Mouse (Mus musculus) embryonic facial prominence, embryonic 13.5 days (tissue): Measurements from ENCODE around the gene Vangl1. TPM values are rescaled to one million over a fixed set of nuclear protein-coding genes. Genes with fewer than 3 reads are reported as not detected.

Source experiments
- ATAC-seq: fragments of 200-750 bp; cut with Nextera tagmentation; 2 replicates; pipeline ENCODE4 v1.8.0; 2017; ENCODE audit warnings: low read depth; ENCODE audit not compliant: insufficient number of reproducible peaks, insufficient read depth, low FRiP score, low TSS enrichment
- H3K27ac ChIP-seq: fragments of 300-500 bp; sonication (generic); 2 replicates; pipeline ENCODE4 v1.5.1; 2015; ENCODE audit warnings: moderate library complexity, mild to moderate bottlenecking, inconsistent platforms
- H3K27me3 ChIP-seq: fragments of 300-500 bp; sonication (generic); 2 replicates; pipeline ENCODE4 v1.6.1; 2015; ENCODE audit warnings: mild to moderate bottlenecking, inconsistent platforms
- H3K36me3 ChIP-seq: fragments of 300-500 bp; sonication (generic); 2 replicates; pipeline ENCODE4 v1.6.1; 2015; ENCODE audit warnings: mild to moderate bottlenecking, inconsistent platforms
- H3K4me1 ChIP-seq: fragments of 300-500 bp; sonication (generic); 2 replicates; pipeline ENCODE4 v1.6.1; 2015; ENCODE audit warnings: inconsistent platforms
- H3K4me2 ChIP-seq: fragments of 300-500 bp; sonication (generic); 2 replicates; pipeline ENCODE4 v1.6.1; 2015; ENCODE audit warnings: moderate library complexity, mild to moderate bottlenecking, inconsistent platforms
- H3K4me3 ChIP-seq: fragments of 300-500 bp; sonication (generic); 2 replicates; pipeline ENCODE4 v1.5.1; 2015; ENCODE audit warnings: mild to moderate bottlenecking, inconsistent platforms
- H3K9ac ChIP-seq: fragments of 300-500 bp; sonication (generic); 2 replicates; pipeline ENCODE4 v1.6.1; 2015; ENCODE audit warnings: mild to moderate bottlenecking, inconsistent platforms
- H3K9me3 ChIP-seq: fragments of 300-500 bp; sonication (generic); 2 replicates; pipeline ENCODE4 v1.6.1; 2016; ENCODE audit warnings: inconsistent platforms
- whole genome bisulfite sequencing: fragments of 180-500 bp; shearing (Covaris S2); methylation state at CpG from one replicate; pipeline ENCODE4 v1.1.7; 2015; ENCODE audit warnings: mixed read lengths; 5-methylcytosine and 5-hydroxymethylcytosine counted together
- polyA plus RNA-seq: library from polyadenylated mRNA; unstranded; fragments of >200 nt; fragmentation: Nextera tagmentation; extraction: Ambion mirVana; gene quantifications from 2 replicates; pipeline ENCODE4 v1.2.1, GENCODE M21; 2015

Vangl1 gene
- polyA plus RNA-seq, 1 experiment from 2014 or later, result 13.9 TPM

- Histone ChIP-seq H3K4me2 (peak overlapping the region; percentile 22), H3K9me3 (no peaks in the 10 kb centered on the region), H3K9ac (no peak overlapping the region), H3K36me3 (peaks cover 16% of the 10 kb centered on the region), H3K4me1 (peaks cover 45% of the 10 kb centered on the region), H3K27me3 (no peaks in the 10 kb centered on the region), H3K27ac (peak overlapping the region; percentile 66), H3K4me3 (no peak overlapping the region)
- ATAC-seq, result peak; percentile 75
- WGBS, result 11% methylated on average over 4 of the region's 4 CpGs
These were observed 51.6 kb downstream of the Vangl1 start for GRCm38 (mm10) chr3:102152872-102153271.

- H3K27ac ChIP-seq, result peak overlapping the region; percentile 66
- H3K4me1 ChIP-seq, result peaks cover 45% of the 10 kb centered on the region
- H3K4me3 ChIP-seq, result no peak overlapping the region
- H3K9me3 ChIP-seq, result no peaks in the 10 kb centered on the region
- H3K27me3 ChIP-seq, result no peaks in the 10 kb centered on the region
- WGBS, result 28% methylated on average over 4 of the region's 4 CpGs
- H3K36me3 ChIP-seq, result peaks cover 12% of the 10 kb centered on the region; the same call in 1 of the 2 replicates
- ATAC-seq, result no peak
- H3K9ac ChIP-seq, result no peak overlapping the region
- peak overlapping the region; percentile 22 for H3K4me2 ChIP-seq
These were observed 52.0 kb downstream of the Vangl1 start for GRCm38 (mm10) chr3:102152471-102152870.

- Histone ChIP-seq H3K4me1 (peaks cover 41% of the 10 kb centered on the region), H3K9me3 (no peaks in the 10 kb centered on the region), H3K27me3 (peaks cover 1% of the 10 kb centered on the region; the same call in 1 of the 2 replicates), H3K9ac (no peak overlapping the region), H3K4me3 (no peak overlapping the region), H3K4me2 (no peak overlapping the region), H3K36me3 (peaks cover 6% of the 10 kb centered on the region; the same call in 1 of the 2 replicates), H3K27ac (peak overlapping the region; percentile 66; the same call in 1 of the 2 replicates)
- 28% methylated on average over 4 of the region's 4 CpGs for WGBS
- no peak for ATAC-seq
These were observed 52.6 kb downstream of the Vangl1 start for GRCm38 (mm10) chr3:102151850-102152249.

GRCm38 (mm10) chr3:102149941-102150340 is 54.6 kb downstream of the Vangl1 start:
- Histone ChIP-seq H3K9ac (no peak overlapping the region), H3K27me3 (peaks cover 4% of the 10 kb centered on the region; the same call in 1 of the 2 replicates), H3K36me3 (no peaks in the 10 kb centered on the region), H3K27ac (no peak overlapping the region), H3K4me2 (no peak overlapping the region), H3K4me3 (no peak overlapping the region), H3K4me1 (peaks cover 34% of the 10 kb centered on the region), H3K9me3 (no peaks in the 10 kb centered on the region)
- 17% methylated on average over 7 of the region's 7 CpGs for WGBS
- ATAC-seq, result no peak

GRCm38 (mm10) chr3:102147189-102147588 is 57.3 kb downstream of the Vangl1 start:
- Histone ChIP-seq H3K4me2 (no peak overlapping the region), H3K4me3 (no peak overlapping the region), H3K36me3 (no peaks in the 10 kb centered on the region), H3K27ac (no peak overlapping the region), H3K4me1 (peaks cover 21% of the 10 kb centered on the region), H3K9ac (no peak overlapping the region), H3K27me3 (peaks cover 4% of the 10 kb centered on the region; the same call in 1 of the 2 replicates), H3K9me3 (no peaks in the 10 kb centered on the region)
- 77% methylated on average over 4 of the region's 4 CpGs for WGBS
- no peak for ATAC-seq

DNA sequence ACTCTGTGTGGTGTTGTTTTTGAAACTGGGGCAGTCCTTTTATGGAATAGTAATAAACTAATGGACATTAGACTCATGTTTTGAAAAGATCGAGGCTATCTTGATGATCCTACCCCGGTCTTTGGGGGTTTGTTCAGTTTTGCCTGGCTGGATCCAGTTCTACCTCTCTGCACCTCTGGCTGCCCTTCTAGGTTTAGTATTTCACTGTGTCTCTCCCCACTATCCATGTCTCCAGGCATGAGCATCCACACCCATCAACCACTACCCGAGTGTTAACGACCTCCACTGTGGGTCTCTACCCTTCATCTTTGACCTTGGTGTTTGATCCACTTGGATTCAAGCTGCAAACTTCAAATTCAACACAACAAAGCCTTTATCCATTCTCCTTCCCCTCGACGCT is 58.1 kb downstream of the Vangl1 start:
- Histone ChIP-seq H3K9me3 (no peaks in the 10 kb centered on the region), H3K4me1 (peaks cover 16% of the 10 kb centered on the region), H3K36me3 (no peaks in the 10 kb centered on the region), H3K4me2 (no peak overlapping the region), H3K4me3 (no peak overlapping the region), H3K27ac (no peak overlapping the region), H3K27me3 (peaks cover 4% of the 10 kb centered on the region; the same call in 1 of the 2 replicates), H3K9ac (no peak overlapping the region)
- WGBS, result 61% methylated on average over 6 of the region's 6 CpGs
- ATAC-seq, result no peak

DNA sequence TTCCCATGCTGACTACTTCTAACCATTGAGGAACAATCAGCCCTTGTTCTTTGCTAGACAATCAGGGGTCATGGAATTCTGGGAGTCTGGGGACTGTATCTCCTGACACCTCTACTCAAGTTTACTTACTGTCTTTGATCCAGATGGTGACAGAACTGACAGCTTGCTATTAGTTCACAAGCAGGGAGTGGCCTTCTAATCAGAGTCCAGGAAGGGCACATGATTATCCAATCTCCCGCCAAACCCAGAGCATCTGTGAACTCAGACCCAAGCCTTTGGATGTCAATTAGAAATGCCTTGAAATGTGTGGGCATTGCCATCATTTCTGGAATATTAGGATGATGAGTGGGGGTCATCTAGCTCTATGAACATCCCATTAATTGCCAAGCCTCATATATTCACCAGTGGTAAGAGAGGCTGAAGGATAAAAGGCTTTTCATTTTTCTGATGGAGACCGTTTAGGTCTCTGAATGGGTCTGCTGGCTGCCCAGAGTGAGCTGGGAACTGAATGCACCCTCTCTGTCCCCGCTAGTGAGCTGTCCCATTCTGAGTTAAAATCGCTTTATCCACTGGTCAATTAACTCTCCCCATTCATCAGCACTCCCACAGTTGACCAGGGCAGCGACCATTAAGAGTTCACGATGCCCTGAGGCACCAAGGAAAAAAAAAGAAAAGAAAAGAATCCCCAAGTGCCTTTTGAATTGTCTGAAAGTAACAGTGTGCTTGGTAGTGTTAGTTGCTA is 58.7 kb downstream of the Vangl1 start:
- Histone ChIP-seq H3K9me3 (no peaks in the 10 kb centered on the region), H3K36me3 (no peaks in the 10 kb centered on the region), H3K4me2 (no peak overlapping the region), H3K4me3 (no peak overlapping the region), H3K9ac (no peak overlapping the region), H3K4me1 (peaks cover 15% of the 10 kb centered on the region), H3K27ac (no peak overlapping the region), H3K27me3 (peaks cover 4% of the 10 kb centered on the region; the same call in 1 of the 2 replicates)
- ATAC-seq, result no peak
- WGBS, result 20% methylated on average over 6 of the region's 6 CpGs

GRCm38 (mm10) chr3:102144401-102144800 is 60.1 kb downstream of the Vangl1 start:
- Histone ChIP-seq H3K4me1 (peaks cover 5% of the 10 kb centered on the region; the same call in 1 of the 2 replicates), H3K4me2 (no peak overlapping the region), H3K9me3 (no peaks in the 10 kb centered on the region), H3K4me3 (no peak overlapping the region), H3K36me3 (no peaks in the 10 kb centered on the region), H3K27ac (no peak overlapping the region), H3K9ac (no peak overlapping the region), H3K27me3 (peaks cover 4% of the 10 kb centered on the region; the same call in 1 of the 2 replicates)
- ATAC-seq, result no peak
- WGBS, result 97% methylated on average over 4 of the region's 4 CpGs

DNA sequence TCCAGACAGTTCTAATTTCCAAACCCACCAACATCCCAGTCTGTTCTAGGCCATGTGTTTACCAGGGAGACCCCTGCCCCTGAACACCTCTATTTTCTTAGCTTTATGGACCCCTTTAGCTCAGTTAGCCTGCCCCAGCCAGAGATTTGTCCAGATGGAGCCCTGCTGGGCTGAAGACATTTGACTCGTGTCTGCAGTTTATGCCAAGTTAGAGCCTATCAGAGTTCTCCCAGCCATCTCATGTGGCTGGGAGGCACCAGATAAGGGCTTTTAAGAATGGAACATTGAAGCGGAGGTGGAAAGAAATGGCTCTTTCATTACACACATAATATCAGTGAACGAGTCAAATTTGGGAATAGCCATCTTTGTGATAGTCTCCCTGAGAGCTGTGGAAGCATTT is 61.0 kb downstream of the Vangl1 start:
- Histone ChIP-seq H3K4me3 (no peak overlapping the region), H3K27ac (no peak overlapping the region), H3K9ac (no peak overlapping the region), H3K36me3 (no peaks in the 10 kb centered on the region), H3K4me2 (no peak overlapping the region), H3K9me3 (no peaks in the 10 kb centered on the region), H3K4me1 (no peaks in the 10 kb centered on the region), H3K27me3 (peaks cover 4% of the 10 kb centered on the region; the same call in 1 of the 2 replicates)
- 86% methylated on average over 3 of the region's 3 CpGs for WGBS
- ATAC-seq, result no peak

DNA sequence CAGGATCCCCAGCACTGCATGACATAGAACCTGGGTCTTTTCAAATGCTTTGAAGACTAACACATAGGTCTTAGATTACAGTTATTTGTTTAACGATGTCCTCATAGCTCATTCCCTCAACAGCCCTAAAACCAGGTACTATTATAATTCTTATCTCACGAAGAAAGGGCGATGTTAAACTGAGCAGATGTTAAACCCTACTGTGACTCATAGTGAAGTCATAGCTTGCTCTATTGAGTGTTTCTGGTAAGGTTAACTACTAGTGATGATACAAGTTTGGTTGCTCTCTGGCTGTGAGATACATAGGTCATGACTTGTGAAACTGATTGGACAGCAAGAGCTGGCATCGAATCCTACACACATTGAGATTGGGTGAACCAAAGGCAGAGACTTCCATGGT is 61.5 kb downstream of the Vangl1 start:
- WGBS, result 95% methylated on average over 4 of the region's 4 CpGs
- peaks cover 4% of the 10 kb centered on the region; the same call in 1 of the 2 replicates for H3K27me3 ChIP-seq
- no peaks in the 10 kb centered on the region for H3K4me1 ChIP-seq
- no peak for ATAC-seq
- H3K27ac ChIP-seq, result no peak overlapping the region
- H3K9me3 ChIP-seq, result no peaks in the 10 kb centered on the region
- no peak overlapping the region for H3K9ac ChIP-seq
- H3K4me2 ChIP-seq, result no peak overlapping the region
- no peaks in the 10 kb centered on the region for H3K36me3 ChIP-seq
- H3K4me3 ChIP-seq, result no peak overlapping the region

DNA sequence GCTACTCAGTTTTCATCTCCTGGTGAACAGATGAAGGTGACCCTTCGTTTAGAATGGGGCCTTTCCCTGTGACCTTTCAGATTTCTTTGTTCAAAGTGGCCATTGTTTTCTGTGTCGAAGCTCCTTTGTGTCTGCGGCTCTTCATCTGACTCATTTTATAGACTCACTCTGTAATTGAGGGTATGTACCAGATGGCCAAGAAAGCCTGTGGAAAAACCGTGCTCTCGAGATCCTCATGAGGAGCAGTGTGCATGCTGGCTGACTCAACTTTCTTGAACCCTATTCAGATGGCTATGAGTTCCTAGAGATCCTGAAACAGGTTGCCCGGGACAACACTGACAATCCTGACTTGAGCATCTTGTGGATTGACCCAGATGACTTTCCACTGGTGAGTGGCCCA is 62.6 kb downstream of the Vangl1 start:
- ATAC-seq, result no peak
- no peaks in the 10 kb centered on the region for H3K9me3 ChIP-seq
- H3K4me2 ChIP-seq, result no peak overlapping the region
- no peak overlapping the region for H3K27ac ChIP-seq
- H3K27me3 ChIP-seq, result peaks cover 3% of the 10 kb centered on the region; the same call in 1 of the 2 replicates
- no peaks in the 10 kb centered on the region for H3K36me3 ChIP-seq
- H3K4me1 ChIP-seq, result 0 out of 2 replicates have a peak, but pooled peaks cover 3% of the 10 kb centered on the region
- H3K9ac ChIP-seq, result no peak overlapping the region
- no peak overlapping the region for H3K4me3 ChIP-seq
- 72% methylated on average over 6 of the region's 6 CpGs for WGBS

- Histone ChIP-seq H3K4me3 (no peak overlapping the region), H3K27ac (no peak overlapping the region), H3K4me2 (no peak overlapping the region), H3K27me3 (no peaks in the 10 kb centered on the region), H3K4me1 (0 out of 2 replicates have a peak, but pooled peaks cover 6% of the 10 kb centered on the region), H3K9me3 (no peaks in the 10 kb centered on the region), H3K9ac (no peak overlapping the region), H3K36me3 (no peaks in the 10 kb centered on the region)
- ATAC-seq, result no peak
- WGBS, result 77% methylated on average over 2 of the region's 2 CpGs
These were observed 63.0 kb downstream of the Vangl1 start for GRCm38 (mm10) chr3:102141451-102141850.
